Mouse (Mus musculus) kidney, embryonic 14.5 days (tissue): Measurements from ENCODE around the gene Trp53rkb. TPM values are rescaled to one million over a fixed set of nuclear protein-coding genes. Genes with fewer than 3 reads are reported as not detected.

Experiments used
- ATAC-seq: fragments of 200-750 bp; cut with Nextera tagmentation; 2 replicates; pipeline ENCODE4 v1.8.0; 2017; ENCODE audit warnings: moderate number of reproducible peaks, mild to moderate bottlenecking, moderate TSS enrichment, moderate library complexity; ENCODE audit not compliant: low FRiP score, low TSS enrichment
- H3K27ac ChIP-seq: fragments of 300-500 bp; sonication (generic); 2 replicates; pipeline ENCODE4 v1.5.1; 2014; ENCODE audit warnings: low read depth, mild to moderate bottlenecking, low read length, moderate library complexity, mixed read lengths
- H3K27me3 ChIP-seq: fragments of 300-500 bp; sonication (generic); 2 replicates; pipeline ENCODE4 v1.6.1; 2014; ENCODE audit warnings: mild to moderate bottlenecking, low read length; ENCODE audit not compliant: control insufficient read depth, insufficient read depth
- H3K36me3 ChIP-seq: fragments of 300-500 bp; sonication (generic); 2 replicates; pipeline ENCODE4 v1.6.1; 2014; ENCODE audit warnings: low read length, mixed read lengths; ENCODE audit not compliant: control insufficient read depth, insufficient read depth
- H3K4me1 ChIP-seq: fragments of 300-500 bp; sonication (generic); 2 replicates; pipeline ENCODE4 v1.6.1; 2014; ENCODE audit warnings: low read length, mixed read lengths; ENCODE audit not compliant: control insufficient read depth, insufficient read depth
- H3K4me2 ChIP-seq: fragments of 300-500 bp; sonication (generic); replicated peaks from 2 replicates; pipeline ENCODE4 v1.6.1; 2014; ENCODE audit warnings: low read depth, mild to moderate bottlenecking, low read length
- H3K4me3 ChIP-seq: fragments of 300-500 bp; sonication (generic); 2 replicates; pipeline ENCODE4 v1.5.1; 2014; ENCODE audit warnings: mild to moderate bottlenecking, low read length
- H3K9ac ChIP-seq: fragments of 300-500 bp; sonication (generic); 2 replicates; pipeline ENCODE4 v1.6.1; 2014; ENCODE audit warnings: low read depth, mild to moderate bottlenecking, low read length, moderate library complexity
- H3K9me3 ChIP-seq: fragments of 300-500 bp; sonication (generic); 2 replicates; pipeline ENCODE4 v1.6.1; 2016; ENCODE audit warnings: low read length; ENCODE audit not compliant: control insufficient read depth
- WGBS: fragments of 180-500 bp; shearing (Covaris S2); extraction: QIAGEN DNeasy Blood & Tissue Kit; methylation state at CpG from one replicate; pipeline ENCODE4 v1.1.7; 2014; 5-methylcytosine and 5-hydroxymethylcytosine counted together
- polyA plus RNA-seq: library from polyadenylated mRNA; unstranded; fragments of >200 nt; fragmentation: Nextera tagmentation; extraction: Ambion mirVana; gene quantifications from 2 replicates; pipeline ENCODE4 v1.2.1, GENCODE M21; 2014

The Trp53rkb gene
- polyA plus RNA-seq, 1 experiment from 2014 or later: 10.1 TPM

- Histone ChIP-seq H3K9me3 (no peaks in the 10 kb centered on the region), H3K4me2 (peak within 1 kb of the TSS; percentile 86), H3K9ac (peak within 1 kb of the TSS; percentile 81), H3K27me3 (no peaks in the 10 kb centered on the region), H3K4me1 (peaks cover 8% of the 10 kb centered on the region; the same call in 1 of the 2 replicates), H3K27ac (peak within 1 kb of the TSS; percentile 38), H3K4me3 (peak within 1 kb of the TSS; percentile 58), H3K36me3 (no peaks in the 10 kb centered on the region)
- under 1% methylated on average over 73 of the region's 76 CpGs for WGBS
- peak; percentile 90 for ATAC-seq
Observed at GRCm38 (mm10) chr2:166805250-166806172, 13.2 kb downstream of the Trp53rkb start, which contains the start of gene Arfgef2. Arfgef2 (plus strand) TSS chr2:166805588.

GRCm38 (mm10) chr2:166806173-166806705 is 13.9 kb downstream of the Trp53rkb start:
- Histone ChIP-seq H3K4me3 (peak overlapping the region; percentile 58), H3K27ac (no peak overlapping the region; the same call in 1 of the 2 replicates), H3K27me3 (no peaks in the 10 kb centered on the region), H3K9ac (peak overlapping the region; percentile 81), H3K36me3 (no peaks in the 10 kb centered on the region), H3K9me3 (no peaks in the 10 kb centered on the region), H3K4me1 (peaks cover 8% of the 10 kb centered on the region; the same call in 1 of the 2 replicates), H3K4me2 (peak overlapping the region; percentile 86)
- 20% methylated on average over 14 of the region's 14 CpGs for WGBS
- ATAC-seq: 0 out of 2 replicates have a peak, but pooled peaks have one; percentile 17

DNA sequence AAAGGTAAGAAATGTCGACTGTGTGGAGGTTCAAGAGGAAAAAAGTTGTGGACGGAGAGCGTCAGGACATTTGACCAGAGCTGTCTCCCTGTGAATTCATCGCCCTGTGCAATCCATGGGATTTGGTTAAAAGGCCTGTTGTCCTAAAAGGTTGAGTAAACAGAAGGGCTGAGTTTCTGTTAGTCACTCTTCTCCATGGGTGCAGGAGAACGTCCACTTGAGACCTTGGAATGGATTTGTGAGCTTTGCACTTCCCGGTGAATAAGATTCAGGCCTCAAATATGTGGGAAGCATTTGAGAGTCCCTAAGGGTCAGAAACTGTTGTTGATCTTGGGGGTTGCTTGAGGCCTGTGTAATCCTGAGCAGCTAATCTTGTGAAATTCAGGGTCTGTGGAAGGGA is 14.5 kb downstream of the Trp53rkb start:
- 73% methylated on average over 6 of the region's 6 CpGs for WGBS
- H3K4me1 ChIP-seq: peaks cover 8% of the 10 kb centered on the region; the same call in 1 of the 2 replicates
- no peak overlapping the region for H3K27ac ChIP-seq
- H3K4me2 ChIP-seq: no peak overlapping the region
- H3K9me3 ChIP-seq: no peaks in the 10 kb centered on the region
- H3K4me3 ChIP-seq: no peak overlapping the region
- ATAC-seq: no peak
- no peak overlapping the region for H3K9ac ChIP-seq
- no peaks in the 10 kb centered on the region for H3K36me3 ChIP-seq
- no peaks in the 10 kb centered on the region for H3K27me3 ChIP-seq

DNA sequence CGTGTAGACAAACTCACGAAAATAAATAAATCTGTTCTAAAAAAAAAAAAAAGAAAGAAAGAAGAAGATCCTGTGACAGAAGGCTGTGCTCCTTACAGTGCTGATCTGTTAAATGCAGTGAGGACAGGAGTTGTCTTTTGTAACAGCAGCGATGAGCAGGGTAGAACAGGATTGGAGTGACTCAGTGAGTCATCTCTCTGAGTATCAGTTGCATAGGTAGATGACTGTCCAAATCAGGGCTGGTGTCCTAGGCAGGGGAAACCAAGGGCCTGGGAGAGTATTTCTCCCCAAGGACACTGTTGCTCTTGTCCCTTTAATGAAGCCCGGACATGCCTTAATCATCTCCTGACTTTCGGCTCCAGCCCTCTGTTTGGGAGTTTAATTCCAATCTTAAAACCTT is 17.2 kb downstream of the Trp53rkb start:
- Histone ChIP-seq H3K36me3 (no peaks in the 10 kb centered on the region), H3K9me3 (no peaks in the 10 kb centered on the region), H3K4me2 (no peak overlapping the region), H3K4me1 (peaks cover 8% of the 10 kb centered on the region; the same call in 1 of the 2 replicates), H3K27me3 (no peaks in the 10 kb centered on the region), H3K9ac (no peak overlapping the region), H3K4me3 (no peak overlapping the region), H3K27ac (no peak overlapping the region)
- 91% methylated on average over 5 of the region's 5 CpGs for WGBS
- ATAC-seq: no peak

- Histone ChIP-seq H3K27ac (no peak overlapping the region), H3K4me2 (no peak overlapping the region), H3K9me3 (no peaks in the 10 kb centered on the region), H3K4me3 (no peak overlapping the region), H3K27me3 (no peaks in the 10 kb centered on the region), H3K4me1 (peaks cover 8% of the 10 kb centered on the region; the same call in 1 of the 2 replicates), H3K9ac (no peak overlapping the region), H3K36me3 (no peaks in the 10 kb centered on the region)
- WGBS: 87% methylated on average over 10 of the region's 10 CpGs
- no peak for ATAC-seq
Observed at GRCm38 (mm10) chr2:166810821-166811220, 18.5 kb downstream of the Trp53rkb start.

DNA sequence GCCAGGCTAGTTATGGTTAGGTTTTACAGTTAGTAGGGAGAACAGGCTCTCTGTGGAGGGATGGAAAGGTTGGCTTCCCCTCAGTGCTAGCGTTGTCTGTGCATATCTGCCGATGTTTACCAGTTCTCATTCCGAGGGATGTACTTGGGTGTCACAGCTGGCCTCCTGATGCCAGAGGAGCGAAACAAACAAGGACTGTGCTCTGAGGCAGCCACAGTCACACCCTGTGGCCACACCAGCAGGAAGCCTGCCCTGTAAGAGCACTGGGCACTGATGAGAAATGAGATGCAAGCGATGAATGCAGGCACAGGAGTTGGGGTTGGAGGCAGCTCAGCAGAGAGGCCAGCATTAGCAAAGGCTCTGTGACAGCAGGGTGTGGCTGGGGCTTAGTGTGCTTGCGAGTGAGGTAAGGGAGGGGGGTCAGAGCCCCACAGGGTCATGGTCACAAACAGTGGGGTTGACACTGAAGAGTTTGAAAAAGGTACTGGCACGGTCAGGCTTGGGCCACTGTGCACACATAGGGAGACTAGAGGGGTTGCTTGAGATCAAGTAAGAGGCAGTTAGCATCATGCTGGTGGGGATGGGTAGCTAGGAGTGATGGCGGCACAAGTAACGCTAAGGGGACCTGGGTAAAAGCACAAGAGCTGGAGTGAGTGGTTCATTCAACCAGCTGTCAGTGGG is 26.3 kb downstream of the Trp53rkb start:
- Histone ChIP-seq H3K9me3 (no peaks in the 10 kb centered on the region), H3K27ac (no peak overlapping the region)
- no peak for ATAC-seq

GRCm38 (mm10) chr2:166819849-166820248 is 27.5 kb downstream of the Trp53rkb start:
- Histone ChIP-seq H3K4me2 (no peak overlapping the region), H3K27me3 (no peaks in the 10 kb centered on the region), H3K4me1 (peaks cover 10% of the 10 kb centered on the region), H3K27ac (no peak overlapping the region), H3K4me3 (no peak overlapping the region), H3K9me3 (no peaks in the 10 kb centered on the region), H3K9ac (no peak overlapping the region), H3K36me3 (no peaks in the 10 kb centered on the region)
- ATAC-seq: no peak
- 84% methylated on average over 8 of the region's 8 CpGs for WGBS

More for the DNA sequence above, 26.3 kb downstream of the Trp53rkb start:
- Histone ChIP-seq H3K4me3 (no peak overlapping the region), H3K27me3 (no peaks in the 10 kb centered on the region), H3K9ac (no peak overlapping the region), H3K4me2 (no peak overlapping the region), H3K4me1 (peaks cover 10% of the 10 kb centered on the region), H3K36me3 (no peaks in the 10 kb centered on the region)
- 91% methylated on average over 9 of the region's 9 CpGs for WGBS

- no peak overlapping the region for H3K9ac ChIP-seq
- no peak overlapping the region for H3K4me3 ChIP-seq
- ATAC-seq: peak; percentile 49; the same call in 1 of the 2 replicates
Observed at GRCm38 (mm10) chr2:166820844-166821243, 28.5 kb downstream of the Trp53rkb start.

More at GRCm38 (mm10) chr2:166820844-166821243, 28.5 kb downstream of the Trp53rkb start:
- no peaks in the 10 kb centered on the region for H3K27me3 ChIP-seq
- H3K9me3 ChIP-seq: no peaks in the 10 kb centered on the region
- H3K4me1 ChIP-seq: peaks cover 10% of the 10 kb centered on the region
- no peak overlapping the region for H3K27ac ChIP-seq
- 44% methylated on average over 2 of the region's 2 CpGs for WGBS
- H3K36me3 ChIP-seq: no peaks in the 10 kb centered on the region
- no peak overlapping the region for H3K4me2 ChIP-seq
